Mouse (Mus musculus) ovary, adult 2 months (tissue): ENCODE results near the gene Olfr479. TPM values are rescaled to one million over a fixed set of nuclear protein-coding genes. Genes with fewer than 3 reads are reported as not detected.

Experiments
- polyA plus RNA-seq: library from polyadenylated mRNA; depleted of rRNA; stranded (reverse); fragments of >200 nt; gene quantifications from 2 replicates; pipeline ENCODE4 v1.2.3, GENCODE M21; 2012; rRNA removed

Olfr479 gene
- polyA plus RNA-seq, result not detected in 2 replicates

DNA sequence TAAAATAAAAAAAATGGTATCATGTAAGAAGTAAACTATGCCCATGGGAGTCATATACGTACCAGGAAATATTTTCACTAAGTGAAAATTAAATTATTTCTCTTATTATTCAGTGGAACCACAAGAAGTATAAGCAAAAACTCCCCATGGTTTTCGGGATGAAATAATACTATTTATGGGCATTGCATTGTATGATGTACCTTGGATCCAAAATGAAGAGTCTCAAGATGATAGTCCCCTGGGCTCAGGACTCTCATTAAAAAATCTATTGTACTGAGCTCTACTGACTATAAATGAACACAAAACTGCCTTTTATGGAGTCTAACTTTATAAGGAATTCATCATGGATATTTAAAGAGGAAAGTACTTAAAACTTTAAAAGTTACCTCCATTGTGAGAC, at the start of gene Olfr479:
Gene Olfr479, plus strand, starts transcription at position 301 of the 400 bp plus-strand sequence.

DNA sequence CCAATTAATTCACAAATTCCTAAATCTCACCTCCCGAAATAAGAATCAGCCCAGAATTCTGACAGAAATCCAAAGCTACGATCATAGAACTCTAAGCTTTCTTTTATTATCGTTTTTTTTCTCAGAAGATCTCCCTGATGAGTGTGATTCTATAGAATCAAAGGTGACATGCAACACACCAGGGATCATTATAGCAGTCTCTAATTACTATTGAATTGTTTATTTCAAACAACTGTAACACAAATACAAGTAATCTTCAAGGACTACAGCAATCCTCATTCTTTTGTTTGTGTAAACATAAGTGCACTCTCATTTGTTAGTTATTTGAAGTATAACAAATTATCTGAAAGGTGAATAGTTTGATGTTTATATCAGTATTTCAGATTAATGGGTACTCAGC, 16.6 kb upstream of the Olfr479 start, which contains the start of gene Olfr478:
Gene Olfr478, minus strand, starts transcription at position 101 of the 400 bp plus-strand sequence.

DNA sequence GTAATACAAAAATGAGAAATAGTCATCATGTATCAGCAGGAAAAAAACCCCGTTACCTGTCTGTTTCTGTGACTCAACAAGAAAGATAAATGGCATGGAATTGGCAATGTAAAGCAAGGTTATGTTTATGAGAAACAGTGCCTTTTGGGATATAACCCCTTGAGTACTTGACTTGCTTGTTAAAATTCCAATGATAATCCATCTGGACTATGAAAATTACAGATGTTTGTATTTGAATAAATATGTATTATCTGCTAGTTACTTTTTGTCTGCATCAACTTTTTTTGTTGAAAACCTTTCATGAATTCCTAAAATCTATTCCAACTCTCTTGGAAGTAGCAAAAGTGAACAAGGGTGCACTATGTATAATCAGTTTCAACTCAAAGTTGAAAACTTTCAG, 16.8 kb downstream of the Olfr479 start, which contains the start of gene Olfr480:
Gene Olfr480, minus strand, starts transcription at position 101 of the 400 bp plus-strand sequence.

GRCm38 (mm10) chr7:108079555-108079954, 29.1 kb downstream of the Olfr479 start, which contains the start of gene Olfr481:
Gene Olfr481, plus strand, starts transcription at chr7:108079855.

DNA sequence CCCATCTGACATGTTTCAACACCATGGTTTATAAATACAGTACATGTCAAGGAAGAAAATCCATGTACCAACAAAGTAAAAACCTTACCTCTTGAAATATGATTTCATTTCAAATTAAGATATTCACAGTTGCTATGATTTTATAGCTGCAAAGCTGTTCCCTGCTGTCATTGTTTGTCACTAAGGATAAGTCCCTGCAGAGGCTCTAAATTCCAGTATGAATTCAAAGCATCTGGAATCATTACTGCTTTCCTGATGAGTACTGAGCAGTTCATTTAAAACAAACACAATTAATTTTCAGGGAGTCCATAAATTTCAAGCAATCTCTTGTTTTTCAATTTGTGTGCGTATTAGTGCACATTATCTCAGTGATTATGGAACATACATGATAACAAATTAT, 47.0 kb downstream of the Olfr479 start, which contains the start of gene Olfr482:
Gene Olfr482, minus strand, starts transcription at position 101 of the 400 bp plus-strand sequence.

GRCm38 (mm10) chr7:108100549-108100948, 50.1 kb downstream of the Olfr479 start, which contains the start of gene Olfr483:
Gene Olfr483, plus strand, starts transcription at chr7:108100849.

Other genes starting within 250 kb of the Olfr479 start
- gene Ovch2, start 249.5 kb upstream of the Olfr479 start, polyA plus RNA-seq, result not detected in 2 replicates
- gene Olfr467, start 238.4 kb upstream of the Olfr479 start, polyA plus RNA-seq, result not detected in 2 replicates
- gene Olfr469, start 225.2 kb upstream of the Olfr479 start, polyA plus RNA-seq, result not detected in 2 replicates
- gene Olfr470, start 203.2 kb upstream of the Olfr479 start, polyA plus RNA-seq, result not detected in 2 replicates
- not detected in 2 replicates for gene Olfr472, start 152.8 kb upstream of the Olfr479 start, polyA plus RNA-seq
- gene Olfr473, start 120.2 kb upstream of the Olfr479 start, polyA plus RNA-seq, result not detected in 2 replicates
- gene Olfr474, start 96.0 kb upstream of the Olfr479 start, polyA plus RNA-seq, result not detected in 2 replicates
- not detected in 2 replicates for gene Olfr476, start 85.9 kb upstream of the Olfr479 start, polyA plus RNA-seq
- gene Olfr477, start 64.0 kb upstream of the Olfr479 start, polyA plus RNA-seq, result not detected in 2 replicates
- not detected in 2 replicates for gene Olfr478, start 16.7 kb upstream of the Olfr479 start, polyA plus RNA-seq
- gene Olfr480, start 16.7 kb downstream of the Olfr479 start, polyA plus RNA-seq, result not detected in 2 replicates
- not detected in 2 replicates for gene Olfr481, start 29.2 kb downstream of the Olfr479 start, polyA plus RNA-seq
- not detected in 2 replicates for gene Olfr482, start 46.9 kb downstream of the Olfr479 start, polyA plus RNA-seq
- gene Olfr483, start 50.2 kb downstream of the Olfr479 start, polyA plus RNA-seq, result not detected in 2 replicates
- gene Olfr484, start 76.8 kb downstream of the Olfr479 start, polyA plus RNA-seq, result not detected in 2 replicates
- not detected in 2 replicates for gene Olfr485, start 109.2 kb downstream of the Olfr479 start, polyA plus RNA-seq
- gene Olfr486, start 122.0 kb downstream of the Olfr479 start, polyA plus RNA-seq, result not detected in 2 replicates
- not detected in 2 replicates for gene Olfr487, start 163.9 kb downstream of the Olfr479 start, polyA plus RNA-seq
- gene Olfr488, start 207.7 kb downstream of the Olfr479 start, polyA plus RNA-seq, result not detected in 2 replicates
- not detected in 2 replicates for gene Olfr490, start 238.2 kb downstream of the Olfr479 start, polyA plus RNA-seq